Mouse (Mus musculus): ENCODE data around the gene Ano2.

The Ano2 gene

DNA sequence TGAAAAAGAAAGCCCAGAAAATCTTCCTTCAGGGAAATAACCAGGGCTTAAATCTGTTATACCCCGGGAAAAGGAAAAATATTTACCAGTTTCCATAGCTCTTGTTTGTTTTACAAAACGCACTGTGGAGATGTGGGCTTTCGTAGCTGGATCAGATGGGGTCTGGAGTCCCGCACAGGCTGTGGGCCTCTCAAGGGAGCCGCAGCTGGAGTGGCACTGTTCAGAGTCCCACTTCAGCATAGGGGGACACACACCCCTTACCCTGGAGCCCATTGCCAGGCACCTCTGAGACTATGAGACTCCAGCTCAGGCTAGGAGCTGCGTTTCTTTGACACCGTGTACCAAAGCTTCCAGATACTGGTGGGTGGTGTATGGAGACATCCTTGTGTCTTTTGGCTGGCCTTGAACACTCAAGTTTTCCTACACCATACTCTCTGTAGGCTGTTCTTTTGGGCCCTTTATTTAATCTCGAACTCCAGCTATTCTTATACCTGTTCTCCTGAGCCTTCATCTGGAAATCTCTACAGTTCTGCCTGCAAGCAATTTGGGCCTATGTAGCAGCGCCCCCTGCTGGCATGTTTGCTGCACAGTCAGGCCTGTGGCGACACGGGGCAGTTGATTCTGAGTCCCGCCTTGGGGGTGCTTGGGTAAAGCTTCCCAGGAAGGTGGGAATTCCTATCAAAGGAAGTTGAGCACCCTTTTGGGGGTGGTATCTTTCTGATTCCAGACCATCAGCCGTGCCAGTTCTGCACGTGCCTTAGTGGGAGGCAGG lies 28.9 kb upstream of the Ano2 start:
- peak; percentile 96 for TF ChIP-seq CTCF (conservative IDR thresholded peaks at IDR 0.05; ENCODE audit: low read length)
- TF ChIP-seq POU5F1 (IDR thresholded peaks at IDR 0.05; ENCODE audit: borderline replicate concordance, low read length) = no peak
- peaks cover 3% of the 10 kb centered on the region; the same call in 1 of the 2 replicates for H3K27me3 ChIP-seq (ENCODE audit: insufficient read depth, low read length)
- H3K9me3 ChIP-seq (ENCODE audit: low read length) = no peaks in the 10 kb centered on the region
- no peaks in the 10 kb centered on the region for H3K36me3 ChIP-seq (ENCODE audit: insufficient read depth, low read length)
- no peaks in the 10 kb centered on the region for H3K4me1 ChIP-seq (replicated peaks; ENCODE audit: low read depth, low read length)
- no peak overlapping the region for H3K4me3 ChIP-seq (replicated peaks; ENCODE audit: low read length)

DNA sequence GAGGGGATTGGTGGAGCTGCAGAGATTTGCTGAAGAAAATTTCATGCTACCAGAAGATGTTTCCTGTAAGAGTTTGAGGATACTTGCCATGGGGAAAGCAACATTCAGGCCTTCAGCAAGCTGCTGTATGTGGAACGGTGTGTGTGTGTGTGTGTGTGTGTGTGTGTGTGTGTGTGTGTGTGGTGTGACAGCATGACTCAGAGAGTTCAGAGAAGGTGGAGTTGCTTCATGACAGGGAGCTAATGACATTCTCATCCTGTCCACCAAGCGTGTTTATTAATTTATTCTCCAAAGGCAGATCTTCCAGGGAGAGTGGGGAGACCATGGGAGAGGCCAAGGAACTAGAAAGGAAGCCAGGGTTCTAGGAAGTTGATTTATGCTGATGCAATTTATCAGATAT lies 26.3 kb upstream of the Ano2 start:
- TF ChIP-seq CTCF (conservative IDR thresholded peaks at IDR 0.05; ENCODE audit: low read length) = no peak
- no peak for TF ChIP-seq NANOG (IDR thresholded peaks at IDR 0.05; ENCODE audit: borderline replicate concordance, low read length)
- no peak for TF ChIP-seq POU5F1 (IDR thresholded peaks at IDR 0.05; ENCODE audit: borderline replicate concordance, low read length)
- H3K9me3 ChIP-seq (ENCODE audit: low read length) = no peaks in the 10 kb centered on the region
- no peaks in the 10 kb centered on the region for H3K36me3 ChIP-seq (ENCODE audit: insufficient read depth, low read length)
- H3K27me3 ChIP-seq (ENCODE audit: insufficient read depth, low read length) = no peaks in the 10 kb centered on the region; the same call in 1 of the 2 replicates
- H3K4me3 ChIP-seq (replicated peaks; ENCODE audit: low read length) = no peak overlapping the region
- H3K4me1 ChIP-seq (replicated peaks; ENCODE audit: low read depth, low read length) = no peaks in the 10 kb centered on the region

DNA sequence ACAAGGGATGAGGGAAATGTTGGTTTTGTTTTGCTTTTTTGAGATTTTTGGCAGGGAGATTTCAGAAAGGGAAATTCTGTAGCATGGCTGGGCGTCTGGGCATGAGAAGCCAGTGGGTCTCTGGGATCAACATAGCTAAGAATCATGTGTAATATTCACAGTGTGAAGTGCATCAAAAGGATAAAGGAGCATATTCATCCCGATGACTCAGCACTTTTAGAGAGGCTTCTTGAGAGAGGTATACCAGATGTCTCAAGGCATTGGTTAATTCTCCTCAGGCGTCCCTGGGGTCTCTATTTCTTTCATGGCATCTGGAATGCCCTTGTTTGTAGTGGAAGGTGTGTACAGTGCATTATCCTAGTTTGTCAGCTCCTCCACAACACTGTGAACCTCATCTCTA lies 18.4 kb upstream of the Ano2 start:
- peaks cover 2% of the 10 kb centered on the region; the same call in 1 of the 2 replicates for H3K27me3 ChIP-seq (ENCODE audit: insufficient read depth, low read length)
- H3K36me3 ChIP-seq (ENCODE audit: insufficient read depth, low read length) = no peaks in the 10 kb centered on the region
- TF ChIP-seq POU5F1 (IDR thresholded peaks at IDR 0.05; ENCODE audit: borderline replicate concordance, low read length) (no peak), CTCF (conservative IDR thresholded peaks at IDR 0.05; ENCODE audit: low read length) (no peak), NANOG (IDR thresholded peaks at IDR 0.05; ENCODE audit: borderline replicate concordance, low read length) (no peak)
- H3K4me3 ChIP-seq (replicated peaks; ENCODE audit: low read length) = no peak overlapping the region
- H3K9me3 ChIP-seq (ENCODE audit: low read length) = peaks cover 18% of the 10 kb centered on the region
- H3K4me1 ChIP-seq (replicated peaks; ENCODE audit: low read depth, low read length) = no peaks in the 10 kb centered on the region

DNA sequence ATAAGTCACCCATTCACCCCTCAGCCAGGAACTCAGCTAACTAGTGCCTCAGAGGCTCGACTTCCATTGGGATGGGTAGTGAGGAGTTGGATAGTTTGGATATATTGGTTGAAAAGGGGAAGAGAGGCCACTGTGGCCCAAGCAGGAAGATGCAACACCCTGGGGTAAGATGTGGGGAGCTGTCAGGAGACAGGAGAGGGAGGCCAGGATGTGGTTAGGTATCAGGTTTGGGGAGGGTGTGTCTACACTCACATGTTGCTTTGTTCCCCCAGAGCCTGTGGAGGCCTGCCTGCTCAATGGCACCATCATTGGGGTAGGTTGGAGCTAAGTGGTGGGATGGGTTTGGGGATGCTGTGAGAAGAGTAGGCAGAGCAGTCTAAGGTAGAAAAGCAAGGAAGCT lies 11.7 kb upstream of the Ano2 start:
- peaks cover 2% of the 10 kb centered on the region; the same call in 1 of the 2 replicates for H3K27me3 ChIP-seq (ENCODE audit: insufficient read depth, low read length)
- H3K4me1 ChIP-seq (replicated peaks; ENCODE audit: low read depth, low read length) = no peaks in the 10 kb centered on the region
- H3K36me3 ChIP-seq (ENCODE audit: insufficient read depth, low read length) = no peaks in the 10 kb centered on the region
- no peak overlapping the region for H3K4me3 ChIP-seq (replicated peaks; ENCODE audit: low read length)
- TF ChIP-seq POU5F1 (IDR thresholded peaks at IDR 0.05; ENCODE audit: borderline replicate concordance, low read length) (no peak), NANOG (IDR thresholded peaks at IDR 0.05; ENCODE audit: borderline replicate concordance, low read length) (no peak), CTCF (conservative IDR thresholded peaks at IDR 0.05; ENCODE audit: low read length) (no peak)
- H3K9me3 ChIP-seq (ENCODE audit: low read length) = 0 out of 2 replicates have a peak, but pooled peaks cover 5% of the 10 kb centered on the region

DNA sequence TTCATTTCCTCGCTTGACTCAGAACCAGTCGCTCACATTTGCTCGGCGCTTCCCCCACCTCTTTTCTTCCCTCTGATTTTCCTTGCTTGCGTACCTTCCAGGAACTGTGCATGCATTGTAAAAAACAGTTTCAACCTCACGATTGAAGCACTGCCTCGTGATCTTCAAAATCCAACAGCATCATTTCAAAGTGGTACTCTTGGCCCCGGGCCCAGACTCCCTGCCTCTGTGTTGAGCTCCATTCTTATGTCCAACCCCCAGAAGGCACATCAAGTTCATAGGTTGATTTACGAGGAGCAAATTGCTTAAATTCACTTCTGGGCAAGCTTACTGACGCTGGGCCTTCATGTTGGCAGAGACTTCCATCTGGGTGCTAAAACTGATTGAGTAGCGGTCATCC lies 9.6 kb upstream of the Ano2 start:
- Histone ChIP-seq H3K4me3 (replicated peaks; ENCODE audit: low read length) (no peak overlapping the region), H3K27me3 (ENCODE audit: insufficient read depth, low read length) (peaks cover 2% of the 10 kb centered on the region; the same call in 1 of the 2 replicates), H3K9me3 (ENCODE audit: low read length) (no peaks in the 10 kb centered on the region), H3K4me1 (replicated peaks; ENCODE audit: low read depth, low read length) (no peaks in the 10 kb centered on the region), H3K36me3 (ENCODE audit: insufficient read depth, low read length) (no peaks in the 10 kb centered on the region)
- TF ChIP-seq POU5F1 (IDR thresholded peaks at IDR 0.05; ENCODE audit: borderline replicate concordance, low read length) = no peak

DNA sequence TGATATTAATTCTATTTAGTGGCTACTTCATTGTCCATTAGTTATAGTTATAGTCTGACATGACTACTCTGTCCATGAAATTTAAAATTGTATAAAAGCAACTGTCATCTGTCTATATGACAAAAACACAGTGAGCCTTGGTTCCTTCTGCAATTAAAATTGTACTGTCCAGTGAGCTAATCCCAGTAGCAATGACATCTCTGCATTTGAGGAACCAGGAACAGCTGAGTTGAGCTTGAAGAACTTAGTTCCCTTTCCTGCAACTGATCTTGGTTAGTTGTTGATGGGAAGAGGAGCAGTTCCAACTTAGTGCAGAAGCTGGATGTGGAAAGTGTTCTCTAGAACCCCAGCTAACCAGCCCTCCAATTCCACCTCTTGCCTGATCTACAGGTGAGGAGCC lies 4.8 kb upstream of the Ano2 start:
- H3K4me3 ChIP-seq (replicated peaks; ENCODE audit: low read length) = no peak overlapping the region
- H3K4me1 ChIP-seq (replicated peaks; ENCODE audit: low read depth, low read length) = peaks cover 7% of the 10 kb centered on the region; the same call in 1 of the 2 replicates
- no peaks in the 10 kb centered on the region for H3K9me3 ChIP-seq (ENCODE audit: low read length)
- no peaks in the 10 kb centered on the region for H3K36me3 ChIP-seq (ENCODE audit: insufficient read depth, low read length)
- TF ChIP-seq NANOG (IDR thresholded peaks at IDR 0.05; ENCODE audit: borderline replicate concordance, low read length) (no peak), CTCF (conservative IDR thresholded peaks at IDR 0.05; ENCODE audit: low read length) (no peak), POU5F1 (IDR thresholded peaks at IDR 0.05; ENCODE audit: borderline replicate concordance, low read length) (no peak)
- peaks cover 12% of the 10 kb centered on the region for H3K27me3 ChIP-seq (ENCODE audit: insufficient read depth, low read length)

DNA sequence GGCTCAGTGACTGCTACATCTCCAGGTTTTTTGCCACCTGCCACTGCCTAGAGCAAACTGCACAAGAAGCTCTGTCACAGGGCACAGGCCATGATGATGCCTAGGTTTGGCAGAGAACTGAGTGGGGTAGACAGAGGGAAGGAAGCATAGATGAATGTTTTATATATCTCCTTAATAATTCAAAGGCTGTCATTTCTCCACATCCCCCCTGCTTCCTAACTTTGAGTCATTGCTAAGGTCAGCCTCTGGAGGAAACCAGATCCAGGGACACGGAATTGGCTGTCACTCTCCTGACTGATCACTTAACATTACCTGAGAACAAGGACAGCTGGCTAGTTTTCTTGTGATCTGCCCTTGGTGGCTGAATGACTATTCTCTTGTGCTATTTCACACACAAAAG lies 2.2 kb upstream of the Ano2 start:
- H3K36me3 ChIP-seq (ENCODE audit: insufficient read depth, low read length) = no peaks in the 10 kb centered on the region
- peaks cover 7% of the 10 kb centered on the region; the same call in 1 of the 2 replicates for H3K4me1 ChIP-seq (replicated peaks; ENCODE audit: low read depth, low read length)
- no peak for TF ChIP-seq CTCF (conservative IDR thresholded peaks at IDR 0.05; ENCODE audit: low read length)
- TF ChIP-seq NANOG (IDR thresholded peaks at IDR 0.05; ENCODE audit: borderline replicate concordance, low read length) = no peak
- no peak for TF ChIP-seq POU5F1 (IDR thresholded peaks at IDR 0.05; ENCODE audit: borderline replicate concordance, low read length)
- no peaks in the 10 kb centered on the region for H3K9me3 ChIP-seq (ENCODE audit: low read length)
- H3K27me3 ChIP-seq (ENCODE audit: insufficient read depth, low read length) = peaks cover 24% of the 10 kb centered on the region
- H3K4me3 ChIP-seq (replicated peaks; ENCODE audit: low read length) = no peak overlapping the region

DNA sequence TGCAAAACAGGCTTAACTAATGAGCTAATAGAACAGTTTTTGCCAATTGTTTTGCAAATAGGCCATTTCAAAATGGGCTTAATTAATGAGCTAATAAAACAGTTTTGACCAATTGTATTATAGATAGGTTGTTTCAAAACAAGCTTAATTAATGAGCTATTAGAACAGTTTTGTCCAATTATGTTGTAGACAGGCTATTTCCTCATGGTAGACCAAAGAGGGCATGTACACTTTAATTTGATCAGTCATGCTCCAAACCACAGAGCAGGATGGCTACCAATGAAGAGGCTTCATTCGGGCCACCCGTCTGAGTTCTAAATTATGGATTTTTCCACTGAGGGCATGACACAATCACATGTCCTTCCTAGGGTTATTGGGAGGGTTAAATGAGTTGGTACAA lies 10.9 kb downstream of the Ano2 start:
- Histone ChIP-seq H3K9me3 (ENCODE audit: low read length) (peaks cover 12% of the 10 kb centered on the region), H3K27me3 (ENCODE audit: insufficient read depth, low read length) (no peaks in the 10 kb centered on the region), H3K4me3 (replicated peaks; ENCODE audit: low read length) (no peak overlapping the region), H3K36me3 (ENCODE audit: insufficient read depth, low read length) (no peaks in the 10 kb centered on the region), H3K4me1 (replicated peaks; ENCODE audit: low read depth, low read length) (no peaks in the 10 kb centered on the region)
- TF ChIP-seq NANOG (IDR thresholded peaks at IDR 0.05; ENCODE audit: borderline replicate concordance, low read length) (no peak), CTCF (conservative IDR thresholded peaks at IDR 0.05; ENCODE audit: low read length) (no peak), POU5F1 (IDR thresholded peaks at IDR 0.05; ENCODE audit: borderline replicate concordance, low read length) (no peak)

DNA sequence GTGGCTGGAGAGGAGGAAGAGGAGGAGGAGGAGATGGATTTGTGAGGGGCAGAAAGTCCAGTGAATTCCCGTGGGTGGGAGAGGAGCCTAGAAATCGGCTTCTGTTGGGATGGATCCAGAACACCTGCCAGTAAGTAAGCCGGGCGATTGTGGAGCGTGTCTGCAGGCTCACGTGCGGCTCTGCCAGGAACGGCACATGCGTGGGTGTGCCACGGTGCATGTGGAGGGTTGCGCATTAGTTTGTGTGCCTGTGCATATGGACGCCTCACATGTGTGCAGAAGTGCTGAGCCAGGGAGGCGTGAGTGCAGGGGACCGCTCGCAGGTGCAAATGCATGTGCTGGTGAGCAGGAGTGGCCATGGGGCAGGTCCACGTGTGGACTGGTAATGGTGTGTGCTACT lies 21.0 kb downstream of the Ano2 start:
- peaks cover 5% of the 10 kb centered on the region for H3K4me1 ChIP-seq (replicated peaks; ENCODE audit: low read depth, low read length)
- H3K9me3 ChIP-seq (ENCODE audit: low read length) = peaks cover 9% of the 10 kb centered on the region; the same call in 1 of the 2 replicates
- TF ChIP-seq CTCF (conservative IDR thresholded peaks at IDR 0.05; ENCODE audit: low read length) (no peak), POU5F1 (IDR thresholded peaks at IDR 0.05; ENCODE audit: borderline replicate concordance, low read length) (no peak), NANOG (IDR thresholded peaks at IDR 0.05; ENCODE audit: borderline replicate concordance, low read length) (no peak)

More for the DNA sequence above, 21.0 kb downstream of the Ano2 start:
- H3K27me3 ChIP-seq (ENCODE audit: insufficient read depth, low read length) = peaks cover 18% of the 10 kb centered on the region; the same call in 1 of the 2 replicates
- no peaks in the 10 kb centered on the region for H3K36me3 ChIP-seq (ENCODE audit: insufficient read depth, low read length)
- H3K4me3 ChIP-seq (replicated peaks; ENCODE audit: low read length) = peak overlapping the region; percentile 45
